Mouse (Mus musculus) spleen, adult 2 months (tissue): ENCODE data around the gene Spata33.

ENCODE experiments used
- CTCF ChIP-seq: fragments of 200-500 bp; IDR thresholded peaks from 2 replicates; pipeline ENCODE4 v1.5.1; 2011; ENCODE audit warnings: mild to moderate bottlenecking, inconsistent platforms; ENCODE audit not compliant: insufficient read depth, insufficient read length, insufficient replicate concordance; ENCODE audit errors: extremely low read depth
- POLR2A ChIP-seq: fragments of 200-500 bp; IDR thresholded peaks from 2 replicates; pipeline ENCODE4 v1.6.1; 2011; ENCODE audit warnings: low read depth, low read length, inconsistent platforms

GRCm38 (mm10) chr8:123252925-123253324 is 40.3 kb downstream of the Spata33 start:
- TF ChIP-seq CTCF (no peak), POLR2A (no peak)
